Mouse (Mus musculus) MEL (cell line): ENCODE measurements at regions not wholly inside any gene's neighbourhood (a gene's known extent, or its start where the extent isn't known, plus 50 kb on each side); places are given as distances from the start of the nearest gene placed in this dataset.

Experiments
- CTCF ChIP-seq, 3 experiments: IDR thresholded peaks in 2 of 3; conservative IDR thresholded peaks in 1 of 3; 2 replicates each; pipeline ENCODE4 v1.5.1; 2011 to 2012; ENCODE audit warnings: low read length in 3 of 3, low read depth in 2 of 3, mild to moderate bottlenecking in 2 of 3, improper control_type of control experiment in 1 of 3, inconsistent platforms in 1 of 3, mixed read lengths in 1 of 3, moderate library complexity in 1 of 3; ENCODE audit not compliant: control insufficient read depth in 1 of 3, insufficient read depth in 1 of 3, poor library complexity in 1 of 3, severe bottlenecking in 1 of 3
- KAT2A ChIP-seq: conservative IDR thresholded peaks from 2 replicates; pipeline ENCODE4 v1.6.1; 2012; ENCODE audit warnings: low read depth, low read length, improper control_type of control experiment, inconsistent platforms
- MAFK ChIP-seq: IDR thresholded peaks from 2 replicates; pipeline ENCODE4 v1.6.1; 2011; ENCODE audit warnings: low read depth, mild to moderate bottlenecking, low read length, improper control_type of control experiment, borderline replicate concordance
- MAX ChIP-seq: IDR thresholded peaks from 2 replicates; pipeline ENCODE4 v1.6.1; 2011; ENCODE audit warnings: low read length, improper control_type of control experiment
- MEF2A ChIP-seq: IDR thresholded peaks from 2 replicates; pipeline ENCODE4 v1.6.1; 2014; ENCODE audit warnings: low read depth, mild to moderate bottlenecking, inconsistent platforms, low read length, improper control_type of control experiment; ENCODE audit not compliant: poor library complexity, insufficient replicate concordance, severe bottlenecking; ENCODE audit errors: extremely low read depth
- NRF1 ChIP-seq: IDR thresholded peaks from 2 replicates; pipeline ENCODE4 v1.6.1; 2014; ENCODE audit warnings: low read depth, mild to moderate bottlenecking, inconsistent platforms, low read length, improper control_type of control experiment, moderate library complexity; ENCODE audit not compliant: poor library complexity, insufficient read depth, severe bottlenecking
- POLR2A ChIP-seq, 2 experiments: IDR thresholded peaks; 2 replicates each; pipeline ENCODE4 v1.6.1; 2011 to 2012; ENCODE audit warnings: low read length in 2 of 2, mild to moderate bottlenecking in 2 of 2, control low read depth in 1 of 2, improper control_type of control experiment in 1 of 2, low read depth in 1 of 2, moderate library complexity in 1 of 2; ENCODE audit not compliant: control insufficient read depth in 1 of 2, insufficient read depth in 1 of 2, poor library complexity in 1 of 2
- POLR2AphosphoS5 ChIP-seq: IDR thresholded peaks from 2 replicates; pipeline ENCODE4 v1.6.1; 2012; ENCODE audit warnings: low read depth, borderline replicate concordance, mild to moderate bottlenecking, inconsistent platforms, low read length, moderate library complexity, mixed read lengths
- RAD21 ChIP-seq: IDR thresholded peaks from 2 replicates; pipeline ENCODE4 v1.6.1; 2011; ENCODE audit warnings: mild to moderate bottlenecking, low read depth, low read length, improper control_type of control experiment
- RCOR1 ChIP-seq: IDR thresholded peaks from 2 replicates; pipeline ENCODE4 v1.6.1; 2012; ENCODE audit warnings: low read depth, mild to moderate bottlenecking, inconsistent platforms, low read length, improper control_type of control experiment
- SIN3A ChIP-seq: IDR thresholded peaks from 2 replicates; pipeline ENCODE4 v1.6.1; 2012; ENCODE audit warnings: low read length, improper control_type of control experiment, inconsistent platforms
- UBTF ChIP-seq: IDR thresholded peaks from 2 replicates; pipeline ENCODE4 v1.6.1; 2012; ENCODE audit warnings: low read depth, mild to moderate bottlenecking, inconsistent platforms, low read length, improper control_type of control experiment, moderate library complexity, borderline replicate concordance; ENCODE audit not compliant: insufficient read depth
- ZC3H11A ChIP-seq: IDR thresholded peaks from 2 replicates; pipeline ENCODE4 v1.6.1; 2012; ENCODE audit warnings: low read depth, mild to moderate bottlenecking, inconsistent platforms, low read length, improper control_type of control experiment

DNA sequence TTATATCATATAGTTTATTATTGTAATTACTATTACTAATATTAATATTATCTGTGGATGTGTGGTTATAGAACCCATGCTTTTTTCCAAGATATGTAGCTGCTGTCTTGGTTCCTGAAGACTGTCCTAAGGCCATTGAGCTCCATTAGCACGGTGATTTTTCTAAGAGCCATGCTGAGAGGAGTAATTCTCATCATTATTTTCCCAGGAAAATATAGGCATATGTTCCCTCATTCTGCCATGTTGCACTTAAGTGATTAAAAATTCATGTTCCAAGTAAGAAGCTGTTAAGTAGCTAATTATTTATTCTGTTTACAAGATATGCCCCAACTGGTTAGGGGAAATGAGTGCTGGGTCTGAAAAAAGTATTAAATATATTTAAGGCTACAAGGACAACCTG lies 345.4 kb upstream of the Epha5 start:
- TF ChIP-seq CTCF (IDR thresholded peaks at IDR 0.05 in 2 of 3, conservative IDR thresholded peaks at IDR 0.05 in 1 of 3; ENCODE audit: control insufficient read depth in 1 of 3, insufficient read depth in 1 of 3, low read depth in 2 of 3, low read length in 3 of 3, poor library complexity in 1 of 3, severe bottlenecking in 1 of 3) = no peak
- no peak for TF ChIP-seq SIN3A
- TF ChIP-seq NRF1 = no peak
- TF ChIP-seq MAX = no peak
- no peak for TF ChIP-seq RCOR1
- no peak for TF ChIP-seq MAFK
- TF ChIP-seq RAD21 = no peak
- no peak for TF ChIP-seq ZC3H11A
- TF ChIP-seq MEF2A = no peak
- TF ChIP-seq UBTF = no peak
- no peak for TF ChIP-seq KAT2A
- no peak for TF ChIP-seq POLR2A (IDR thresholded peaks at IDR 0.05; ENCODE audit: control insufficient read depth in 1 of 2, insufficient read depth in 1 of 2, low read depth in 1 of 2, low read length in 2 of 2, poor library complexity in 1 of 2)
- no peak for TF ChIP-seq POLR2AphosphoS5
